Mouse (Mus musculus): ENCODE measurements around the gene Slc22a14. TPM values are rescaled to one million over a fixed set of nuclear protein-coding genes. Genes with fewer than 3 reads are reported as not detected.

The Slc22a14 gene
- polyA plus RNA-seq, 1 experiment from 2014 or later, result not detected

- DNase-seq (ENCODE audit: low spot score) (no peak), ATAC-seq (ENCODE audit: insufficient number of reproducible peaks, low FRiP score, low TSS enrichment, low read depth) (no peak)
- no peaks in the 10 kb centered on the region for H3K27me3 ChIP-seq (ENCODE audit: control insufficient read depth, insufficient read depth, low read length)
- no peak overlapping the region for H3K27ac ChIP-seq (replicated peaks; ENCODE audit: low read depth, low read length)
- H3K4me3 ChIP-seq (ENCODE audit: low read depth, low read length), result no peak overlapping the region
- no peak overlapping the region for H3K4me2 ChIP-seq (ENCODE audit: low read depth, severe bottlenecking)
- no peak overlapping the region for H3K9ac ChIP-seq (ENCODE audit: low read length)
- WGBS, result 96% methylated on average over 2 of the region's 2 CpGs
- no peaks in the 10 kb centered on the region for H3K9me3 ChIP-seq (ENCODE audit: control insufficient read depth, low read length)
- no peaks in the 10 kb centered on the region for H3K4me1 ChIP-seq (ENCODE audit: control insufficient read depth, insufficient read depth, low read length)
- H3K36me3 ChIP-seq (ENCODE audit: control insufficient read depth, insufficient read depth, low read length), result peaks cover 2% of the 10 kb centered on the region; the same call in 1 of the 2 replicates
These were observed 106.6 kb downstream of the Slc22a14 start for GRCm38 (mm10) chr9:119258785-119259184.

GRCm38 (mm10) chr9:119258128-119258527, 107.2 kb downstream of the Slc22a14 start:
- Histone ChIP-seq H3K27me3 (ENCODE audit: control insufficient read depth, insufficient read depth, low read length) (no peaks in the 10 kb centered on the region), H3K4me2 (ENCODE audit: low read depth, severe bottlenecking) (no peak overlapping the region), H3K27ac (replicated peaks; ENCODE audit: low read depth, low read length) (no peak overlapping the region), H3K36me3 (ENCODE audit: control insufficient read depth, insufficient read depth, low read length) (peaks cover 2% of the 10 kb centered on the region; the same call in 1 of the 2 replicates), H3K4me3 (ENCODE audit: low read depth, low read length) (no peak overlapping the region), H3K9ac (ENCODE audit: low read length) (no peak overlapping the region), H3K4me1 (ENCODE audit: control insufficient read depth, insufficient read depth, low read length) (no peaks in the 10 kb centered on the region), H3K9me3 (ENCODE audit: control insufficient read depth, low read length) (no peaks in the 10 kb centered on the region)
- WGBS, result 92% methylated on average over 5 of the region's 5 CpGs
- DNase-seq (ENCODE audit: low spot score) (no peak), ATAC-seq (ENCODE audit: insufficient number of reproducible peaks, low FRiP score, low TSS enrichment, low read depth) (no peak)

GRCm38 (mm10) chr9:119256161-119256560, 109.2 kb downstream of the Slc22a14 start:
- H3K4me2 ChIP-seq (ENCODE audit: low read depth, severe bottlenecking), result no peak overlapping the region
- H3K4me3 ChIP-seq (ENCODE audit: low read depth, low read length), result no peak overlapping the region
- ATAC-seq (ENCODE audit: insufficient number of reproducible peaks, low FRiP score, low TSS enrichment, low read depth), result no peak
- no peaks in the 10 kb centered on the region for H3K9me3 ChIP-seq (ENCODE audit: control insufficient read depth, low read length)
- H3K4me1 ChIP-seq (ENCODE audit: control insufficient read depth, insufficient read depth, low read length), result no peaks in the 10 kb centered on the region
- H3K36me3 ChIP-seq (ENCODE audit: control insufficient read depth, insufficient read depth, low read length), result peaks cover 2% of the 10 kb centered on the region; the same call in 1 of the 2 replicates
- no peaks in the 10 kb centered on the region for H3K27me3 ChIP-seq (ENCODE audit: control insufficient read depth, insufficient read depth, low read length)
- no peak overlapping the region for H3K9ac ChIP-seq (ENCODE audit: low read length)
- WGBS, result 97% methylated on average over 12 of the region's 12 CpGs
- H3K27ac ChIP-seq (replicated peaks; ENCODE audit: low read depth, low read length), result no peak overlapping the region
- DNase-seq (ENCODE audit: low spot score), result no peak

- Histone ChIP-seq H3K9me3 (ENCODE audit: control insufficient read depth, low read length) (no peaks in the 10 kb centered on the region), H3K9ac (ENCODE audit: low read length) (no peak overlapping the region), H3K4me3 (ENCODE audit: low read depth, low read length) (no peak overlapping the region), H3K4me1 (ENCODE audit: control insufficient read depth, insufficient read depth, low read length) (no peaks in the 10 kb centered on the region), H3K36me3 (ENCODE audit: control insufficient read depth, insufficient read depth, low read length) (peaks cover 2% of the 10 kb centered on the region; the same call in 1 of the 2 replicates), H3K27me3 (ENCODE audit: control insufficient read depth, insufficient read depth, low read length) (no peaks in the 10 kb centered on the region), H3K4me2 (ENCODE audit: low read depth, severe bottlenecking) (no peak overlapping the region), H3K27ac (replicated peaks; ENCODE audit: low read depth, low read length) (no peak overlapping the region)
- WGBS, result 92% methylated on average over 1 of the region's 1 CpGs
- no peak for DNase-seq (ENCODE audit: low spot score)
- no peak for ATAC-seq (ENCODE audit: insufficient number of reproducible peaks, low FRiP score, low TSS enrichment, low read depth)
These were observed 110.3 kb downstream of the Slc22a14 start for GRCm38 (mm10) chr9:119255096-119255495.

GRCm38 (mm10) chr9:119254187-119254586, 111.2 kb downstream of the Slc22a14 start:
- no peak overlapping the region for H3K4me2 ChIP-seq (ENCODE audit: low read depth, severe bottlenecking)
- ATAC-seq (ENCODE audit: insufficient number of reproducible peaks, low FRiP score, low TSS enrichment, low read depth) (no peak), DNase-seq (ENCODE audit: low spot score) (no peak)
- H3K9ac ChIP-seq (ENCODE audit: low read length), result no peak overlapping the region
- H3K9me3 ChIP-seq (ENCODE audit: control insufficient read depth, low read length), result no peaks in the 10 kb centered on the region
- WGBS, result 86% methylated on average over 2 of the region's 2 CpGs
- H3K4me3 ChIP-seq (ENCODE audit: low read depth, low read length), result no peak overlapping the region
- H3K36me3 ChIP-seq (ENCODE audit: control insufficient read depth, insufficient read depth, low read length), result peaks cover 2% of the 10 kb centered on the region; the same call in 1 of the 2 replicates
- H3K27me3 ChIP-seq (ENCODE audit: control insufficient read depth, insufficient read depth, low read length), result no peaks in the 10 kb centered on the region
- H3K27ac ChIP-seq (replicated peaks; ENCODE audit: low read depth, low read length), result no peak overlapping the region
- H3K4me1 ChIP-seq (ENCODE audit: control insufficient read depth, insufficient read depth, low read length), result no peaks in the 10 kb centered on the region

- Histone ChIP-seq H3K27ac (replicated peaks; ENCODE audit: low read depth, low read length) (no peak overlapping the region), H3K4me2 (ENCODE audit: low read depth, severe bottlenecking) (no peak overlapping the region), H3K9ac (ENCODE audit: low read length) (no peak overlapping the region), H3K4me3 (ENCODE audit: low read depth, low read length) (no peak overlapping the region), H3K4me1 (ENCODE audit: control insufficient read depth, insufficient read depth, low read length) (no peaks in the 10 kb centered on the region), H3K36me3 (ENCODE audit: control insufficient read depth, insufficient read depth, low read length) (no peaks in the 10 kb centered on the region), H3K27me3 (ENCODE audit: control insufficient read depth, insufficient read depth, low read length) (no peaks in the 10 kb centered on the region), H3K9me3 (ENCODE audit: control insufficient read depth, low read length) (no peaks in the 10 kb centered on the region)
- WGBS, result 87% methylated on average over 5 of the region's 5 CpGs
- DNase-seq (ENCODE audit: low spot score) (no peak), ATAC-seq (ENCODE audit: insufficient number of reproducible peaks, low FRiP score, low TSS enrichment, low read depth) (no peak)
These were observed 117.4 kb downstream of the Slc22a14 start for GRCm38 (mm10) chr9:119247996-119248395.

- no peaks in the 10 kb centered on the region for H3K4me1 ChIP-seq (ENCODE audit: control insufficient read depth, insufficient read depth, low read length)
- H3K9ac ChIP-seq (ENCODE audit: low read length), result no peak overlapping the region
- no peak for ATAC-seq (ENCODE audit: insufficient number of reproducible peaks, low FRiP score, low TSS enrichment, low read depth)
- H3K27me3 ChIP-seq (ENCODE audit: control insufficient read depth, insufficient read depth, low read length), result no peaks in the 10 kb centered on the region
- no peak overlapping the region for H3K4me2 ChIP-seq (ENCODE audit: low read depth, severe bottlenecking)
- no peak overlapping the region for H3K27ac ChIP-seq (replicated peaks; ENCODE audit: low read depth, low read length)
- no peak for DNase-seq (ENCODE audit: low spot score)
- 92% methylated on average over 5 of the region's 5 CpGs for WGBS
- H3K9me3 ChIP-seq (ENCODE audit: control insufficient read depth, low read length), result no peaks in the 10 kb centered on the region
- H3K36me3 ChIP-seq (ENCODE audit: control insufficient read depth, insufficient read depth, low read length), result no peaks in the 10 kb centered on the region; the same call in 1 of the 2 replicates
- no peak overlapping the region for H3K4me3 ChIP-seq (ENCODE audit: low read depth, low read length)
These were observed 118.5 kb downstream of the Slc22a14 start for GRCm38 (mm10) chr9:119246826-119247225.

GRCm38 (mm10) chr9:119243981-119244380, 121.4 kb downstream of the Slc22a14 start:
- DNase-seq (ENCODE audit: low spot score) (no peak), ATAC-seq (ENCODE audit: insufficient number of reproducible peaks, low FRiP score, low TSS enrichment, low read depth) (no peak)
- no peaks in the 10 kb centered on the region for H3K4me1 ChIP-seq (ENCODE audit: control insufficient read depth, insufficient read depth, low read length)
- no peaks in the 10 kb centered on the region for H3K9me3 ChIP-seq (ENCODE audit: control insufficient read depth, low read length)
- no peak overlapping the region for H3K4me2 ChIP-seq (ENCODE audit: low read depth, severe bottlenecking)
- H3K9ac ChIP-seq (ENCODE audit: low read length), result no peak overlapping the region
- H3K36me3 ChIP-seq (ENCODE audit: control insufficient read depth, insufficient read depth, low read length), result no peaks in the 10 kb centered on the region; the same call in 1 of the 2 replicates
- no peak overlapping the region for H3K27ac ChIP-seq (replicated peaks; ENCODE audit: low read depth, low read length)
- 93% methylated on average over 3 of the region's 3 CpGs for WGBS
- H3K4me3 ChIP-seq (ENCODE audit: low read depth, low read length), result no peak overlapping the region
- no peaks in the 10 kb centered on the region for H3K27me3 ChIP-seq (ENCODE audit: control insufficient read depth, insufficient read depth, low read length)

All from limb, embryonic 11.5 days (tissue).